Mouse (Mus musculus) urinary bladder, adult 2 months (tissue): ENCODE results near the gene Anxa7. TPM values are rescaled to one million over a fixed set of nuclear protein-coding genes. Genes with fewer than 3 reads are reported as not detected.

ENCODE experiments used
- DNase-seq: peaks from one replicate; pipeline ENCODE4 v3.0.0; 2022; ENCODE audit warnings: low spot score
- polyA plus RNA-seq: library from polyadenylated mRNA; depleted of rRNA; stranded (reverse); fragments of >200 nt; gene quantifications from 2 replicates; pipeline ENCODE4 v1.2.3, GENCODE M21; 2012; rRNA removed

Gene Anxa7
- polyA plus RNA-seq, 1 experiment, result 136 TPM

DNA sequence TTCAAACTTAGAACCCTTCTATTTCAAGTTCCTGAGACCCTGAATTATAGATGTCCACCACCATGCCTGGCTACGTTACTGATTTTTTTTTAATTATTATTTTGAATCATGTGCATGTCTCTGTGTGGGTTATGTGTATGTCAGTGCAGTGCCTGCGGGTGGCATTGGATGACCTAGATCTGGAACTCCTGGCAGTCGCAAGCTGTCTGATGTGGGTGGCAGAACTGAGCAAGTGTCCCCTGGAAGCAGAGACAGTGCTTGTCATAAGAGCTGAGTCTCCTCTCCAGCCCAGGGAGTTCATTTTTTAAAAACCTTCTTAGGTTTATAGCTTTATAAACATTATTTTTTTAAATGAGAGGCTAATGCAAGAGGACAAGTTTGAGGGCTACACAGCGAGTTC lies 47.5 kb downstream of the Anxa7 start:
- no peak for DNase-seq

GRCm38 (mm10) chr14:20431726-20432125 lies 48.2 kb downstream of the Anxa7 start:
- no peak for DNase-seq

- DNase-seq, result no peak
Measured at GRCm38 (mm10) chr14:20429833-20430232, 50.1 kb downstream of the Anxa7 start.

- no peak for DNase-seq
Measured at GRCm38 (mm10) chr14:20428593-20428992, 51.3 kb downstream of the Anxa7 start.

- DNase-seq, result no peak
Measured at GRCm38 (mm10) chr14:20423046-20423445, 56.9 kb downstream of the Anxa7 start.

GRCm38 (mm10) chr14:20422257-20422656 lies 57.7 kb downstream of the Anxa7 start:
- no peak for DNase-seq

Other genes with a start within 250 kb of the Anxa7 start
- 0.14 TPM in 1 of 2 replicates, not detected in the other for gene Kcnk16, start 210.9 kb downstream of the Anxa7 start, polyA plus RNA-seq
- 39.0 and 48.2 TPM in 2 replicates for gene Nudt13, start 185.4 kb downstream of the Anxa7 start, polyA plus RNA-seq
- 24.8 and 25.6 TPM in 2 replicates for gene Ecd, start 132.0 kb downstream of the Anxa7 start, polyA plus RNA-seq
- 41.3 and 43.4 TPM in 2 replicates for gene Fam149b, start 132.0 kb downstream of the Anxa7 start, polyA plus RNA-seq
- gene Dnajc9, start 91.2 kb downstream of the Anxa7 start, polyA plus RNA-seq, result 21.8 and 24.8 TPM in 2 replicates
- gene Mrps16, start 86.5 kb downstream of the Anxa7 start, polyA plus RNA-seq, result 41.1 and 46.9 TPM in 2 replicates
- gene Cfap70, start 27.9 kb downstream of the Anxa7 start, polyA plus RNA-seq, result 0.21 and 0.40 TPM in 2 replicates
- gene Mss51, start 16.8 kb upstream of the Anxa7 start, polyA plus RNA-seq, result 0.87 and 1.3 TPM in 2 replicates
- gene Ppp3cb, start 66.4 kb upstream of the Anxa7 start, polyA plus RNA-seq, result 53.9 and 62.1 TPM in 2 replicates
- 16.0 and 16.9 TPM in 2 replicates for gene Usp54, start 160.9 kb upstream of the Anxa7 start, polyA plus RNA-seq
- gene Myoz1, start 176.4 kb upstream of the Anxa7 start, polyA plus RNA-seq, result 0.08 and 0.12 TPM in 2 replicates
- gene Synpo2l, start 188.2 kb upstream of the Anxa7 start, polyA plus RNA-seq, result 0.10 and 0.25 TPM in 2 replicates
- gene Sec24c, start 194.2 kb upstream of the Anxa7 start, polyA plus RNA-seq, result 87.1 and 90.1 TPM in 2 replicates
- 17.1 and 17.2 TPM in 2 replicates for gene Fut11, start 214.8 kb upstream of the Anxa7 start, polyA plus RNA-seq
- 90.7 and 97.2 TPM in 2 replicates for gene Chchd1, start 222.9 kb upstream of the Anxa7 start, polyA plus RNA-seq
- 120 and 121 TPM in 2 replicates for gene Zswim8, start 227.4 kb upstream of the Anxa7 start, polyA plus RNA-seq